Mouse (Mus musculus) forebrain, postnatal 0 days (tissue): Measurements from ENCODE around the gene Sema3a. TPM values are rescaled to one million over a fixed set of nuclear protein-coding genes. Genes with fewer than 3 reads are reported as not detected.

ENCODE experiments used
- ATAC-seq: fragments of 200-750 bp; cut with Nextera tagmentation; 2 replicates; pipeline ENCODE4 v1.8.0; 2017; ENCODE audit warnings: mild to moderate bottlenecking, moderate library complexity
- DNase-seq: peaks from one replicate; pipeline ENCODE4 v3.0.0-alpha.2; 2015
- H3K27ac ChIP-seq: fragments of 300-500 bp; sonication (generic); 2 replicates; pipeline ENCODE4 v1.5.1; 2014; ENCODE audit warnings: low read depth, mild to moderate bottlenecking, antibody characterized with exemption, low read length, moderate library complexity, mixed read lengths
- H3K27me3 ChIP-seq: fragments of 300-500 bp; sonication (generic); 2 replicates; pipeline ENCODE4 v1.6.1; 2014; ENCODE audit warnings: mild to moderate bottlenecking, low read length, mixed read lengths; ENCODE audit not compliant: insufficient read depth
- H3K36me3 ChIP-seq: fragments of 300-500 bp; sonication (generic); 2 replicates; pipeline ENCODE4 v1.6.1; 2014; ENCODE audit warnings: mild to moderate bottlenecking, moderate library complexity; ENCODE audit not compliant: insufficient read depth
- H3K4me1 ChIP-seq: fragments of 300-500 bp; sonication (generic); 2 replicates; pipeline ENCODE4 v1.6.1; 2014; ENCODE audit warnings: antibody characterized with exemption; ENCODE audit not compliant: insufficient read depth
- H3K4me2 ChIP-seq: fragments of 300-500 bp; sonication (generic); 2 replicates; pipeline ENCODE4 v1.6.1; 2014; ENCODE audit warnings: low read depth, mild to moderate bottlenecking, moderate library complexity
- H3K4me3 ChIP-seq: fragments of 300-500 bp; sonication (generic); 2 replicates; pipeline ENCODE4 v1.5.1; 2014; ENCODE audit warnings: low read depth, low read length, mixed read lengths
- H3K9ac ChIP-seq: fragments of 300-500 bp; sonication (generic); 2 replicates; pipeline ENCODE4 v1.6.1; 2014; ENCODE audit warnings: mild to moderate bottlenecking
- H3K9me3 ChIP-seq: fragments of 300-500 bp; sonication (generic); 2 replicates; pipeline ENCODE4 v1.6.1; 2016; ENCODE audit warnings: low read length
- CTCF ChIP-seq: sonication (generic); IDR thresholded peaks from 2 replicates; pipeline ENCODE4 v1.5.1; 2016; ENCODE audit warnings: antibody characterized with exemption, control low read depth, low read depth
- WGBS: fragments of 180-500 bp; shearing (Covaris S2); extraction: QIAGEN DNeasy Blood & Tissue Kit; methylation state at CpG from one replicate; pipeline ENCODE4 v1.1.7; 2014; 5-methylcytosine and 5-hydroxymethylcytosine counted together
- polyA plus RNA-seq: library from polyadenylated mRNA; unstranded; fragments of >200 nt; fragmentation: Nextera tagmentation; extraction: Ambion mirVana; gene quantifications from 2 replicates; pipeline ENCODE4 v1.2.1, GENCODE M21; 2015
- total RNA-seq: library from RNA; depleted of rRNA; stranded (reverse); fragments of >200 nt; gene quantifications from 2 replicates; pipeline ENCODE4 v1.2.3, GENCODE M21; 2014; rRNA removed

Gene Sema3a
- total RNA-seq (24.5 and 32.8 TPM in 2 replicates), polyA plus RNA-seq (10.1 and 12.5 TPM in 2 replicates)

DNA sequence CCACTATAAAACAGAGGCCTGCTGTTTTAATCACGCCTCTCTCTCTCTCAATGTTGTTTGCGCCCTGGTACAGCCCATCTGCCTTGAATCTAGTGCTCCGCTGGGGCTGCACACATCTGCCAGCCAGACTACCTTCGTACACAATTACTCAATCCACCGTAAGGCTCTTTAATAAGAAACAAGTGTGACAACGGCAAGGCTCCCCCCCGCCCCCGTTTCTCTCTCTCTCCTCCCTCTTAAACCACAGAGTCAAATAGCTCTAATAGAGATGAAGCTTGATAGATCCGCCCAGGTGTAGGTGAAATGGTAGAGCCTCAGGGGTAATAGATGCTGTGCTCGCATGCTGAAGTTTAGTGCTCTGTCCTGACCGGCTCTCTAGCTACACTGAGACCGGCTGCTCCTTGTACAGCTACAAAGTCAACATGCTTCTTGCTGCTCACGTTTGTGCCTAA is at the start of gene Sema3a:
TSS of gene Sema3a (plus strand) at position 174 of the 452 bp plus-strand sequence.
- 48% methylated on average over 13 of the region's 13 CpGs for WGBS
- no peaks in the 10 kb centered on the region for H3K9me3 ChIP-seq
- H3K36me3 ChIP-seq, result no peaks in the 10 kb centered on the region
- TF ChIP-seq CTCF, result no peak
- no peak for DNase-seq
- no peak within 1 kb of the TSS for H3K4me3 ChIP-seq
- H3K9ac ChIP-seq, result no peak within 1 kb of the TSS
- H3K4me1 ChIP-seq, result no peaks in the 10 kb centered on the region
- no peaks in the 10 kb centered on the region for H3K27me3 ChIP-seq
- H3K4me2 ChIP-seq, result no peak within 1 kb of the TSS
- ATAC-seq, result no peak
- H3K27ac ChIP-seq, result no peak within 1 kb of the TSS

DNA sequence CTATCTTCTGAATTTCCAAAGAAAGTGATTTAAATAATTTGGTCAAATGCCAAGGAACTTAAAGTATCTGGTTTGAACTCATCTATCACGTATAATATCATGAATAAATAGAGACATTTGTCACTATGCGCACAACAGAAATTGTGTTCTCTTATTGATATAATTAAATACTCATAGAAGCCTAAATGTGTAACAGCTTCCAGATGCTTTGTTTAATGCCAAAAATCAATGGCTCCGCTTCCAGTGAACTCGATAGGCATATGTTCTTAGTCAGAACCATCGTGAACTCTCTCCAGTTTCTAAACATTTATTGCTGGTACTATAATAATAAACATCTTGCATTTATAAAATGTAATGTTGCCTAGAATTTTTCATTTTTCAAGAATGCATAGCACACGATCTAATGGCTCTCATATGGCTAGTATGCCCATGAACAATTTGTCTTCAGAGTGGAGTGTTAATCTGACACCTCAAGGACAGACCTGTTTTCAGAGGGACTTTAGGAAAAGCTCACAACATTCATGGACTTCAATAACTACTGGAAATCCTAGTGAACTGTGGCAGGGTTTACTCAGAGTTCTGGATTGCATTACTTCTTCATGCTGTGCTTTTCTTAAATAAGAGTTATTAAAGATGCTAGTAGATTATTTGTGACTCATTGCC is 40.3 kb upstream of the Sema3a start:
- H3K27ac ChIP-seq, result no peak overlapping the region
- DNase-seq, result peak; percentile 2
- 75% methylated on average over 6 of the region's 6 CpGs for WGBS
- H3K36me3 ChIP-seq, result no peaks in the 10 kb centered on the region
- no peaks in the 10 kb centered on the region for H3K27me3 ChIP-seq
- no peak overlapping the region for H3K9ac ChIP-seq
- H3K4me1 ChIP-seq, result no peaks in the 10 kb centered on the region
- ATAC-seq, result no peak
- no peak overlapping the region for H3K4me2 ChIP-seq
- TF ChIP-seq CTCF, result no peak
- no peak overlapping the region for H3K4me3 ChIP-seq
- no peaks in the 10 kb centered on the region for H3K9me3 ChIP-seq

GRCm38 (mm10) chr5:13090431-13090830 is 34.8 kb upstream of the Sema3a start:
- Histone ChIP-seq H3K4me1 (no peaks in the 10 kb centered on the region), H3K9me3 (no peaks in the 10 kb centered on the region), H3K36me3 (no peaks in the 10 kb centered on the region), H3K4me3 (no peak overlapping the region), H3K27ac (no peak overlapping the region), H3K27me3 (no peaks in the 10 kb centered on the region), H3K4me2 (no peak overlapping the region), H3K9ac (no peak overlapping the region)
- 97% methylated on average over 1 of the region's 1 CpGs for WGBS
- no peak for TF ChIP-seq CTCF
- DNase-seq (no peak), ATAC-seq (no peak)

- no peak for ATAC-seq
- Histone ChIP-seq H3K27me3 (no peaks in the 10 kb centered on the region), H3K27ac (no peak overlapping the region), H3K36me3 (no peaks in the 10 kb centered on the region), H3K4me2 (no peak overlapping the region), H3K9me3 (no peaks in the 10 kb centered on the region), H3K4me3 (no peak overlapping the region), H3K4me1 (no peaks in the 10 kb centered on the region), H3K9ac (no peak overlapping the region)
- 81% methylated on average over 2 of the region's 2 CpGs for WGBS
- no peak for DNase-seq
- TF ChIP-seq CTCF, result no peak
Observed at GRCm38 (mm10) chr5:13109522-13109921, 15.7 kb upstream of the Sema3a start.

- DNase-seq (no peak), ATAC-seq (no peak)
- 29% methylated on average over 8 of the region's 8 CpGs for WGBS
- Histone ChIP-seq H3K4me1 (no peaks in the 10 kb centered on the region), H3K4me3 (no peak overlapping the region), H3K9me3 (no peaks in the 10 kb centered on the region), H3K9ac (no peak overlapping the region), H3K4me2 (no peak overlapping the region), H3K27me3 (no peaks in the 10 kb centered on the region), H3K27ac (no peak overlapping the region), H3K36me3 (no peaks in the 10 kb centered on the region)
- TF ChIP-seq CTCF, result no peak
Observed at GRCm38 (mm10) chr5:13117236-13117635, 8.0 kb upstream of the Sema3a start.

GRCm38 (mm10) chr5:13125757-13126156 is 543 bp downstream of the Sema3a start:
- WGBS, result 58% methylated on average over 9 of the region's 9 CpGs
- TF ChIP-seq CTCF, result no peak
- Histone ChIP-seq H3K4me3 (no peak overlapping the region), H3K36me3 (no peaks in the 10 kb centered on the region), H3K27me3 (no peaks in the 10 kb centered on the region), H3K9ac (no peak overlapping the region), H3K27ac (no peak overlapping the region), H3K4me2 (no peak overlapping the region), H3K4me1 (no peaks in the 10 kb centered on the region), H3K9me3 (no peaks in the 10 kb centered on the region)
- DNase-seq, result no peak
- ATAC-seq, result no peak

DNA sequence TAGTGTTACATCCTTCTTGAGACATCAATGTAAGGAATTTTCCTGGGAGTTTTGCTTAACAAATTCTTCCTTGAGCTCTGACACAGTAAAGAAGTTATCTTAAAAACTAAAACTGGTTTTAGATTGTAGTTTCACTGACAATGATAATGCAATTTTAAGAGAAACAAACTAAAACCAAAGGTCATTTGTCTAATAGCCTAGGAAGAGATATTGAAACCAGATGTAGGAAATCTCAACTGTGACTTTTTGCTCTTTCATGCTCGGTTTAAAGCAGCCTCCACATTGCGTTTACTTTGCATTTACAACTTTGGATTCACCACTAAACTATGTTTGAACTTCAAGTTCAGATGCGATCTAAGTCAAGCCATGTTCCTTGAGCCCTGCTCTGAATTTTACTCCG is 982 bp downstream of the Sema3a start:
- Histone ChIP-seq H3K27ac (no peak overlapping the region), H3K27me3 (no peaks in the 10 kb centered on the region), H3K9ac (no peak overlapping the region), H3K4me1 (no peaks in the 10 kb centered on the region), H3K36me3 (no peaks in the 10 kb centered on the region), H3K4me2 (no peak overlapping the region), H3K4me3 (no peak overlapping the region), H3K9me3 (no peaks in the 10 kb centered on the region)
- 87% methylated on average over 4 of the region's 4 CpGs for WGBS
- DNase-seq, result no peak
- no peak for ATAC-seq
- TF ChIP-seq CTCF, result no peak
